Mouse (Mus musculus) heart, embryonic 16.5 days (tissue): Measurements from ENCODE around the gene Rassf3. TPM values are rescaled to one million over a fixed set of nuclear protein-coding genes. Genes with fewer than 3 reads are reported as not detected.

Experiments
- ATAC-seq: fragments of 200-750 bp; cut with Nextera tagmentation; replicated peaks from 2 replicates; pipeline ENCODE4 v1.8.0; 2017; ENCODE audit warnings: moderate number of reproducible peaks; ENCODE audit not compliant: insufficient read depth, low FRiP score; ENCODE audit errors: extremely low read depth
- H3K27ac ChIP-seq: fragments of 300-500 bp; sonication (generic); 2 replicates; pipeline ENCODE4 v1.5.1; 2014; ENCODE audit warnings: mild to moderate bottlenecking, low read length, control low read depth, moderate library complexity
- H3K27me3 ChIP-seq: fragments of 300-500 bp; sonication (generic); 2 replicates; pipeline ENCODE4 v1.6.1; 2014; ENCODE audit warnings: low read length, mixed read lengths; ENCODE audit not compliant: control insufficient read depth, insufficient read depth
- H3K36me3 ChIP-seq: fragments of 300-500 bp; sonication (generic); 2 replicates; pipeline ENCODE4 v1.6.1; 2014; ENCODE audit not compliant: control insufficient read depth, insufficient read depth
- H3K4me1 ChIP-seq: fragments of 300-500 bp; sonication (generic); 2 replicates; pipeline ENCODE4 v1.6.1; 2014; ENCODE audit warnings: low read length, mixed read lengths; ENCODE audit not compliant: control insufficient read depth, insufficient read depth
- H3K4me2 ChIP-seq: fragments of 300-500 bp; sonication (generic); 2 replicates; pipeline ENCODE4 v1.6.1; 2014; ENCODE audit warnings: low read depth, mild to moderate bottlenecking, control low read depth, low read length
- H3K4me3 ChIP-seq: fragments of 300-500 bp; sonication (generic); 2 replicates; pipeline ENCODE4 v1.5.1; 2014; ENCODE audit warnings: mild to moderate bottlenecking, control low read depth, low read length
- H3K9ac ChIP-seq: fragments of 300-500 bp; sonication (generic); 2 replicates; pipeline ENCODE4 v1.6.1; 2014; ENCODE audit warnings: low read length, control low read depth
- H3K9me3 ChIP-seq: fragments of 300-500 bp; sonication (generic); replicated peaks from 2 replicates; pipeline ENCODE4 v1.6.1; 2016; ENCODE audit warnings: low read length; ENCODE audit not compliant: control insufficient read depth
- WGBS: fragments of 180-500 bp; shearing (Covaris S2); extraction: QIAGEN DNeasy Blood & Tissue Kit; methylation state at CpG from one replicate; pipeline ENCODE4 v1.1.7; 2014; 5-methylcytosine and 5-hydroxymethylcytosine counted together
- polyA plus RNA-seq: library from polyadenylated mRNA; unstranded; fragments of >200 nt; fragmentation: Nextera tagmentation; extraction: Ambion mirVana; gene quantifications from 2 replicates; pipeline ENCODE4 v1.2.1, GENCODE M21; 2015

Gene Rassf3
- polyA plus RNA-seq, 1 experiment from 2014 or later, result 24.1 TPM

GRCm38 (mm10) chr10:121425079-121425478 is 51.1 kb downstream of the Rassf3 start:
- H3K4me2 ChIP-seq, result no peak overlapping the region
- no peaks in the 10 kb centered on the region for H3K27me3 ChIP-seq
- no peak overlapping the region for H3K4me3 ChIP-seq
- H3K27ac ChIP-seq, result peak overlapping the region; percentile 23
- H3K36me3 ChIP-seq, result no peaks in the 10 kb centered on the region
- ATAC-seq, result no peak
- H3K4me1 ChIP-seq, result peaks cover 85% of the 10 kb centered on the region
- WGBS, result 82% methylated on average over 5 of the region's 5 CpGs
- H3K9me3 ChIP-seq, result no peaks in the 10 kb centered on the region
- no peak overlapping the region for H3K9ac ChIP-seq

DNA sequence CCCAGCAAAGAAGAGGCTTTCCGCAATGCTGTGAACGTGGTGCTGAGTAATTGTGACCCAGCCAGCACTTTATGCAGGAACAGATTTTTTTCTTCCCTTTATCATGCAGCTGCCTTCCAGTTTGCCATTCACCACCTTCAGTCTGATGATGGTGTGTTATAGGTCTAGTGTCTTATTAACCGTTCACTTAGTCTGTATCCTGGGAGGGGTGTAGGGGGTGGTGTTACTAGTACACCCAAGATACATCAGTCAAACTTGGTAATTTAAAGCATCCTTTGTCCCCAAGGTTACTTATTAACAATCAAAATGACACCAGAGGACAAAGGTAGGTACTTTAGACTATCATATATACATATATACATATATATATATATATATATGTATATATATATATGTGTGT is 51.7 kb downstream of the Rassf3 start:
- Histone ChIP-seq H3K4me1 (peaks cover 85% of the 10 kb centered on the region), H3K4me2 (no peak overlapping the region), H3K9ac (no peak overlapping the region), H3K36me3 (no peaks in the 10 kb centered on the region), H3K4me3 (no peak overlapping the region), H3K9me3 (no peaks in the 10 kb centered on the region), H3K27me3 (no peaks in the 10 kb centered on the region), H3K27ac (no peak overlapping the region)
- 71% methylated on average over 3 of the region's 3 CpGs for WGBS
- no peak for ATAC-seq

- H3K36me3 ChIP-seq, result no peaks in the 10 kb centered on the region
- no peak overlapping the region for H3K4me2 ChIP-seq
- no peaks in the 10 kb centered on the region for H3K27me3 ChIP-seq
- no peak overlapping the region; the same call in 1 of the 2 replicates for H3K9ac ChIP-seq
- no peaks in the 10 kb centered on the region for H3K9me3 ChIP-seq
- H3K4me3 ChIP-seq, result no peak overlapping the region
- ATAC-seq, result no peak
- 66% methylated on average over 16 of the region's 16 CpGs for WGBS
- peak overlapping the region; percentile 7 for H3K27ac ChIP-seq
- peaks cover 79% of the 10 kb centered on the region for H3K4me1 ChIP-seq
Observed at GRCm38 (mm10) chr10:121423541-121424349, 52.4 kb downstream of the Rassf3 start.

GRCm38 (mm10) chr10:121422294-121422693 is 53.9 kb downstream of the Rassf3 start:
- ATAC-seq, result no peak
- Histone ChIP-seq H3K27me3 (no peaks in the 10 kb centered on the region), H3K9me3 (no peaks in the 10 kb centered on the region), H3K9ac (no peak overlapping the region), H3K36me3 (no peaks in the 10 kb centered on the region), H3K4me3 (no peak overlapping the region), H3K4me1 (peaks cover 65% of the 10 kb centered on the region), H3K4me2 (no peak overlapping the region), H3K27ac (no peak overlapping the region; the same call in 1 of the 2 replicates)
- 74% methylated on average over 6 of the region's 6 CpGs for WGBS

DNA sequence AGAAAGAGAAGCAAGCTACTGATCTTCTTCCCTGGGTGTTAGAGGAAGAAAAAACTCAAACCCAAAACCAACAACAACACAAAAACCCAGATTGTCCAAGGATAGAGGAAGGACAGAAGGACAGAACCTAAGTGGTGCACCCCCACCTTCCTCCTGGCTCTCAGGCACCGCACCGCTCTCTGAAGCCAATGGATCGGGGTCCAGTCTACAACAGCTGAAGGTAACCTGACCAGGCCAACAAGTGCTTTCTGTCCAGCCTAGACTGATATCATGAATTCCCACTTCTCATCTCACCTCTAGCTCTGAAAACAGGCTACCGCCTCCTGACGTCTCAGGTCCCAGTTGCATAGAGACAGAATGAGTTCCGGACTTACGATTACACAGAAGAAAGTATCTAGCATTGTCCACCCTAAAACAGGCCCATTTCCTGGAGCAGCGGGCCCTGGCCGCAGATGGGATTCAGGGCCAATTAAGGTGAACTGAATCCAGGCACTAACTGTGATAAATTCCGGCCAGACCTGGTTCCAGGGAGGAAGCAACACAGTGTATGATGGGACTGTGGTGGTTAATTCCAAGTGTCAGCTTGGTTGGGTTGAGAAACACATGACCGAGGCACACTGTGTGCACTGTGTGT is 54.4 kb downstream of the Rassf3 start:
- H3K4me1 ChIP-seq, result peaks cover 63% of the 10 kb centered on the region
- H3K27me3 ChIP-seq, result no peaks in the 10 kb centered on the region
- no peak overlapping the region for H3K4me3 ChIP-seq
- no peak for ATAC-seq
- H3K27ac ChIP-seq, result 0 out of 2 replicates have a peak overlapping the region, but pooled peaks have one; percentile 11
- H3K4me2 ChIP-seq, result no peak overlapping the region
- 0 out of 2 replicates have a peak, but pooled peaks cover under 1% of the 10 kb centered on the region for H3K36me3 ChIP-seq
- H3K9me3 ChIP-seq, result no peaks in the 10 kb centered on the region
- WGBS, result 81% methylated on average over 11 of the region's 11 CpGs
- no peak overlapping the region for H3K9ac ChIP-seq

- Histone ChIP-seq H3K4me3 (no peak overlapping the region), H3K9ac (no peak overlapping the region)
- WGBS, result 44% methylated on average over 9 of the region's 9 CpGs
Observed at GRCm38 (mm10) chr10:121421023-121421422, 55.1 kb downstream of the Rassf3 start.

DNA sequence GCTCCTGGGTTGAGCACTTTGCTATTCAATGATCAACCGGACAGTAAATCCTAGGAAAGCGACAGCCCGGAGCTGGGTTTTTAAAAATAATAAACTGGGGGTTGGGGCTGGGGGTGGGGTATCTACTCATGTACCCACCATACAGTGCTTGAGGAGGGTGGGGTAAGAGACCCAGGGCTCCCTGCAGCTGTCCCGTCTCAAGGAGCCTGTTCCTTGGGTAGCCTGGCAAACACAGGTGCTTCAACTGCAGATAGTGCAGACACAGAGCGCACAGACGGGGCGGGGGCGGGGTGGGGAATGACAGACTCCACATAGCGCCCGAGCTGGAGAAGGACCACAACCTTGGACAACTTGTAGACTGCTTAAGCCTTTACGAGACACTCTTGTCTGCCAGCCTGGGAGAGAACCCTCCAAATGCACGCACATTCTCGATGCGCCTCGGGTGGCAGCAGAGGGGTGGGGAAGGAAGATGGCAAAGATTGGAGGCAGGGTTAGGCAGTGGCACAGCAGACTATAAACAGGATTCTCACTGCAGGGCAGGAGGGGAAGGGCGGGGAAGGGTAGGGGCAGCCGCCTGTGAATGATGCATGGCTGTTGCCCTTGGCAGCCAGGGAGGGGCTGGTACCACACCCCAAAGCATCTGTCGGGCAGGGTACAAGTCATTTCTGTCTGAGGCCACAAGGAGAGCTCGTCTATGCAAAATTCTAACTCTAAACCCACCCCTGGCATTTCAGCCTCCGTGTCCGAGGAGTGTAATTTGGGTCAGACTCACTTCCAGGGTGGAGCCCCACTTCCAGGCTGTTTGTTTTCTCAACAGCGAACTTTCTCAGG is 56.3 kb downstream of the Rassf3 start:
- 45% methylated on average over 22 of the region's 22 CpGs for WGBS
- H3K27me3 ChIP-seq, result no peaks in the 10 kb centered on the region
- peak; percentile 16; the same call in 1 of the 2 replicates for ATAC-seq
- peaks cover 47% of the 10 kb centered on the region for H3K4me1 ChIP-seq
- H3K4me3 ChIP-seq, result no peak overlapping the region
- H3K4me2 ChIP-seq, result no peak overlapping the region
- no peak overlapping the region for H3K27ac ChIP-seq
- peaks cover 15% of the 10 kb centered on the region for H3K36me3 ChIP-seq
- no peaks in the 10 kb centered on the region for H3K9me3 ChIP-seq
- H3K9ac ChIP-seq, result no peak overlapping the region

More at GRCm38 (mm10) chr10:121421023-121421422, 55.1 kb downstream of the Rassf3 start:
- Histone ChIP-seq H3K4me2 (peak overlapping the region; percentile 1; the same call in 1 of the 2 replicates), H3K36me3 (peaks cover 3% of the 10 kb centered on the region; the same call in 1 of the 2 replicates), H3K27ac (no peak overlapping the region), H3K4me1 (peaks cover 57% of the 10 kb centered on the region), H3K27me3 (no peaks in the 10 kb centered on the region), H3K9me3 (no peaks in the 10 kb centered on the region)
- no peak; the same call in 1 of the 2 replicates for ATAC-seq

GRCm38 (mm10) chr10:121418835-121419234 is 57.3 kb downstream of the Rassf3 start:
- Histone ChIP-seq H3K9me3 (no peaks in the 10 kb centered on the region), H3K27ac (no peak overlapping the region)
- WGBS, result 84% methylated on average over 14 of the region's 14 CpGs

More at GRCm38 (mm10) chr10:121418835-121419234, 57.3 kb downstream of the Rassf3 start:
- H3K9ac ChIP-seq, result no peak overlapping the region
- peaks cover 21% of the 10 kb centered on the region for H3K36me3 ChIP-seq
- no peak overlapping the region for H3K4me2 ChIP-seq
- ATAC-seq, result no peak
- H3K4me3 ChIP-seq, result no peak overlapping the region
- peaks cover 43% of the 10 kb centered on the region for H3K4me1 ChIP-seq
- no peaks in the 10 kb centered on the region for H3K27me3 ChIP-seq
